Mouse (Mus musculus): ENCODE data around the gene Pbld1.

DNA sequence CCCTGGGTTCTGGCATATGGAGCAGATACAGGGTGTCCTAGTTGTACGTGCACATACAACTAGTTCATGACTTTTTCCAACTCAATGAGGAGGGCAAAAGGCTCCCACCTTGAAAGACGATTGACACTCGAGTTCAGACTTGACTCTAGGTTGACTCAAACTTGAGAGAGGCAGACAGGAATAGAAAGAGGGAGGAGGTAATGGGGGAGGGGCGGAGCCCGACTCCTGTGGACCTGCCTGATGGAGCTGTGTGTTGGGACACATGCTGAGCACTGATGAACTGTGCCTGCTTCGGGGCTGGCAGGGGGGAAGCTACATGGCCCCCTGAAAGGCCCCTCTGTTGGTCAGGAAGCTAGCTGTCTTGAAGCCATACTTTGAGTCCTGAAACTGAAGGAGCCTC lies 7.0 kb upstream of the Pbld1 start:
- no peak for TF ChIP-seq GATA1 (IDR thresholded peaks at IDR 0.05; ENCODE audit: borderline replicate concordance, low read length)
- TF ChIP-seq FLI1 (IDR thresholded peaks at IDR 0.05; ENCODE audit: low read length): no peak

Data from megakaryocyte, embryonic 14.5 days (primary cell).